Mouse (Mus musculus) hindbrain, embryonic 16.5 days (tissue): ENCODE results near the gene Timd4. TPM values are rescaled to one million over a fixed set of nuclear protein-coding genes. Genes with fewer than 3 reads are reported as not detected.

Source experiments
- polyA plus RNA-seq: library from polyadenylated mRNA; unstranded; fragments of >200 nt; fragmentation: Nextera tagmentation; extraction: Ambion mirVana; gene quantifications from 2 replicates; pipeline ENCODE4 v1.2.1, GENCODE M21; 2015

The Timd4 gene
- polyA plus RNA-seq, 1 experiment from 2014 or later, result not detected

Other genes starting within 250 kb of the Timd4 start
- gene BC053393, start 239.3 kb upstream of the Timd4 start, polyA plus RNA-seq, result not detected in 2 replicates
- gene Dppa1, start 181.5 kb upstream of the Timd4 start, polyA plus RNA-seq, result not detected in 2 replicates
- gene Timd2, start 103.7 kb upstream of the Timd4 start, polyA plus RNA-seq, result not detected in 2 replicates
- not detected in 2 replicates for gene Havcr1, start 75.7 kb upstream of the Timd4 start, polyA plus RNA-seq